Mouse (Mus musculus): ENCODE results near the gene Tcte1. TPM values are rescaled to one million over a fixed set of nuclear protein-coding genes. Genes with fewer than 3 reads are reported as not detected.
A peak's percentile ranks its signal among the peaks of the same experiment; 100 is the strongest.

The Tcte1 gene
- polyA plus RNA-seq, 1 experiment from 2014 or later = 0.65 TPM

- Histone ChIP-seq H3K27ac (ENCODE audit: low read length) (no peak overlapping the region), H3K4me2 (replicated peaks; ENCODE audit: low read depth, low read length) (no peak overlapping the region), H3K4me3 (ENCODE audit: low read depth, low read length) (no peak overlapping the region), H3K27me3 (ENCODE audit: control insufficient read depth, insufficient read depth, low read length) (peaks cover 7% of the 10 kb centered on the region; the same call in 1 of the 2 replicates), H3K36me3 (ENCODE audit: control insufficient read depth, insufficient read depth, low read length) (no peaks in the 10 kb centered on the region), H3K9ac (replicated peaks; ENCODE audit: low read depth, low read length) (no peak overlapping the region), H3K9me3 (ENCODE audit: control insufficient read depth, low read depth, low read length) (no peaks in the 10 kb centered on the region), H3K4me1 (ENCODE audit: control insufficient read depth, insufficient read depth, low read length) (no peaks in the 10 kb centered on the region)
- no peak for ATAC-seq (ENCODE audit: insufficient number of reproducible peaks, insufficient read depth, low FRiP score, low read depth)
- 13% methylated on average over 5 of the region's 5 CpGs for WGBS
Measured at GRCm38 (mm10) chr17:45536264-45536663, 13.0 kb downstream of the Tcte1 start.

GRCm38 (mm10) chr17:45538394-45538793, 15.2 kb downstream of the Tcte1 start:
- 53% methylated on average over 4 of the region's 4 CpGs for WGBS
- no peak overlapping the region for H3K27ac ChIP-seq (ENCODE audit: low read length)
- no peak overlapping the region for H3K9ac ChIP-seq (replicated peaks; ENCODE audit: low read depth, low read length)
- H3K4me2 ChIP-seq (replicated peaks; ENCODE audit: low read depth, low read length) = no peak overlapping the region
- H3K4me3 ChIP-seq (ENCODE audit: low read depth, low read length) = no peak overlapping the region
- peaks cover 11% of the 10 kb centered on the region for H3K27me3 ChIP-seq (ENCODE audit: control insufficient read depth, insufficient read depth, low read length)
- H3K36me3 ChIP-seq (ENCODE audit: control insufficient read depth, insufficient read depth, low read length) = no peaks in the 10 kb centered on the region
- ATAC-seq (ENCODE audit: insufficient number of reproducible peaks, insufficient read depth, low FRiP score, low read depth) = no peak
- H3K4me1 ChIP-seq (ENCODE audit: control insufficient read depth, insufficient read depth, low read length) = no peaks in the 10 kb centered on the region
- no peaks in the 10 kb centered on the region for H3K9me3 ChIP-seq (ENCODE audit: control insufficient read depth, low read depth, low read length)

GRCm38 (mm10) chr17:45539664-45540063, 16.4 kb downstream of the Tcte1 start:
- 77% methylated on average over 21 of the region's 21 CpGs for WGBS
- no peak overlapping the region for H3K4me3 ChIP-seq (ENCODE audit: low read depth, low read length)
- peaks cover 20% of the 10 kb centered on the region for H3K27me3 ChIP-seq (ENCODE audit: control insufficient read depth, insufficient read depth, low read length)
- H3K36me3 ChIP-seq (ENCODE audit: control insufficient read depth, insufficient read depth, low read length) = no peaks in the 10 kb centered on the region
- no peak overlapping the region for H3K4me2 ChIP-seq (replicated peaks; ENCODE audit: low read depth, low read length)
- no peak overlapping the region for H3K9ac ChIP-seq (replicated peaks; ENCODE audit: low read depth, low read length)
- no peaks in the 10 kb centered on the region for H3K9me3 ChIP-seq (ENCODE audit: control insufficient read depth, low read depth, low read length)
- ATAC-seq (ENCODE audit: insufficient number of reproducible peaks, insufficient read depth, low FRiP score, low read depth) = no peak
- H3K27ac ChIP-seq (ENCODE audit: low read length) = no peak overlapping the region
- no peaks in the 10 kb centered on the region for H3K4me1 ChIP-seq (ENCODE audit: control insufficient read depth, insufficient read depth, low read length)

- no peaks in the 10 kb centered on the region for H3K4me1 ChIP-seq (ENCODE audit: control insufficient read depth, insufficient read depth, low read length)
- H3K9ac ChIP-seq (replicated peaks; ENCODE audit: low read depth, low read length) = no peak overlapping the region
- 31% methylated on average over 6 of the region's 6 CpGs for WGBS
- H3K4me2 ChIP-seq (replicated peaks; ENCODE audit: low read depth, low read length) = no peak overlapping the region
- no peak for ATAC-seq (ENCODE audit: insufficient number of reproducible peaks, insufficient read depth, low FRiP score, low read depth)
- H3K36me3 ChIP-seq (ENCODE audit: control insufficient read depth, insufficient read depth, low read length) = no peaks in the 10 kb centered on the region
- H3K9me3 ChIP-seq (ENCODE audit: control insufficient read depth, low read depth, low read length) = no peaks in the 10 kb centered on the region
- no peak overlapping the region for H3K27ac ChIP-seq (ENCODE audit: low read length)
- H3K4me3 ChIP-seq (ENCODE audit: low read depth, low read length) = no peak overlapping the region
- H3K27me3 ChIP-seq (ENCODE audit: control insufficient read depth, insufficient read depth, low read length) = peaks cover 39% of the 10 kb centered on the region
Measured at GRCm38 (mm10) chr17:45542129-45542528, 18.9 kb downstream of the Tcte1 start.

DNA sequence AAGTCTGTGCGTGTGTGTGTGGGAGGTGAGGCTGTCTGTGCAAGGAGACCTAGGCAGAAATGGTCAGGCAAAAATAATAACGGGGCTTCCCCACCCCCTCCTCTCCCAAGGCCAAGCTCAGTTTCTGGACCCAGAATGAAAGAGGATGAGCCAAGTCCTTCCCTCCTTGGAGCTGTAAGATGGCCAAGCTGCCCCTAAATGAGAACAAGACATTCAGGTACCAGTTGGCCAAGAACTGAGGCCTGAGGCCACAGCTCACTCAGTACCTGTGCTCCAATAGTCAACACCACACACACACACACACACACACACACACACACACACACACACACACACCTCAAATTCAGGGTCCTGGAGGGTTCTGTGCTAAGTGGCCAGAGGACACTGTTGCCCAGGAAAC, 19.5 kb downstream of the Tcte1 start:
- H3K4me1 ChIP-seq (ENCODE audit: control insufficient read depth, insufficient read depth, low read length) = no peaks in the 10 kb centered on the region
- H3K27me3 ChIP-seq (ENCODE audit: control insufficient read depth, insufficient read depth, low read length) = peaks cover 40% of the 10 kb centered on the region
- no peak for ATAC-seq (ENCODE audit: insufficient number of reproducible peaks, insufficient read depth, low FRiP score, low read depth)
- no peaks in the 10 kb centered on the region for H3K9me3 ChIP-seq (ENCODE audit: control insufficient read depth, low read depth, low read length)
- H3K4me3 ChIP-seq (ENCODE audit: low read depth, low read length) = no peak overlapping the region
- no peak overlapping the region for H3K27ac ChIP-seq (ENCODE audit: low read length)
- H3K9ac ChIP-seq (replicated peaks; ENCODE audit: low read depth, low read length) = no peak overlapping the region
- H3K4me2 ChIP-seq (replicated peaks; ENCODE audit: low read depth, low read length) = no peak overlapping the region
- WGBS = 58% methylated on average over 2 of the region's 2 CpGs
- H3K36me3 ChIP-seq (ENCODE audit: control insufficient read depth, insufficient read depth, low read length) = no peaks in the 10 kb centered on the region

- 33% methylated on average over 1 of the region's 1 CpGs for WGBS
- Histone ChIP-seq H3K4me1 (ENCODE audit: control insufficient read depth, insufficient read depth, low read length) (no peaks in the 10 kb centered on the region), H3K27me3 (ENCODE audit: control insufficient read depth, insufficient read depth, low read length) (peaks cover 40% of the 10 kb centered on the region), H3K4me3 (ENCODE audit: low read depth, low read length) (no peak overlapping the region), H3K9me3 (ENCODE audit: control insufficient read depth, low read depth, low read length) (no peaks in the 10 kb centered on the region), H3K4me2 (replicated peaks; ENCODE audit: low read depth, low read length) (no peak overlapping the region), H3K27ac (ENCODE audit: low read length) (no peak overlapping the region), H3K36me3 (ENCODE audit: control insufficient read depth, insufficient read depth, low read length) (no peaks in the 10 kb centered on the region), H3K9ac (replicated peaks; ENCODE audit: low read depth, low read length) (no peak overlapping the region)
- ATAC-seq (ENCODE audit: insufficient number of reproducible peaks, insufficient read depth, low FRiP score, low read depth) = no peak
Measured at GRCm38 (mm10) chr17:45543115-45543514, 19.9 kb downstream of the Tcte1 start.

- no peak overlapping the region for H3K4me2 ChIP-seq (replicated peaks; ENCODE audit: low read depth, low read length)
- 20% methylated on average over 24 of the region's 24 CpGs for WGBS
Measured at GRCm38 (mm10) chr17:45544001-45544872, 21.0 kb downstream of the Tcte1 start.

GRCm38 (mm10) chr17:45544873-45545277, 21.6 kb downstream of the Tcte1 start:
- peak overlapping the region; percentile 39 for H3K4me2 ChIP-seq (replicated peaks; ENCODE audit: low read depth, low read length)
- H3K4me1 ChIP-seq (ENCODE audit: control insufficient read depth, insufficient read depth, low read length) = no peaks in the 10 kb centered on the region
- no peak overlapping the region for H3K27ac ChIP-seq (ENCODE audit: low read length)
- peaks cover 40% of the 10 kb centered on the region for H3K27me3 ChIP-seq (ENCODE audit: control insufficient read depth, insufficient read depth, low read length)
- 17% methylated on average over 46 of the region's 46 CpGs for WGBS
- no peak overlapping the region for H3K9ac ChIP-seq (replicated peaks; ENCODE audit: low read depth, low read length)
- ATAC-seq (ENCODE audit: insufficient number of reproducible peaks, insufficient read depth, low FRiP score, low read depth) = no peak
- no peaks in the 10 kb centered on the region for H3K36me3 ChIP-seq (ENCODE audit: control insufficient read depth, insufficient read depth, low read length)
- peak overlapping the region; percentile 18; the same call in 1 of the 2 replicates for H3K4me3 ChIP-seq (ENCODE audit: low read depth, low read length)
- no peaks in the 10 kb centered on the region for H3K9me3 ChIP-seq (ENCODE audit: control insufficient read depth, low read depth, low read length)

More at GRCm38 (mm10) chr17:45544001-45544872, 21.0 kb downstream of the Tcte1 start:
- Histone ChIP-seq H3K27ac (ENCODE audit: low read length) (no peak overlapping the region), H3K4me1 (ENCODE audit: control insufficient read depth, insufficient read depth, low read length) (no peaks in the 10 kb centered on the region), H3K9ac (replicated peaks; ENCODE audit: low read depth, low read length) (no peak overlapping the region), H3K27me3 (ENCODE audit: control insufficient read depth, insufficient read depth, low read length) (peaks cover 40% of the 10 kb centered on the region), H3K9me3 (ENCODE audit: control insufficient read depth, low read depth, low read length) (no peaks in the 10 kb centered on the region), H3K36me3 (ENCODE audit: control insufficient read depth, insufficient read depth, low read length) (no peaks in the 10 kb centered on the region), H3K4me3 (ENCODE audit: low read depth, low read length) (peak overlapping the region; percentile 18; the same call in 1 of the 2 replicates)
- no peak for ATAC-seq (ENCODE audit: insufficient number of reproducible peaks, insufficient read depth, low FRiP score, low read depth)

Data from stomach, embryonic 14.5 days (tissue).